Mouse (Mus musculus): ENCODE measurements at regions not wholly inside any gene's neighbourhood (a gene's known extent, or its start where the extent isn't known, plus 50 kb on each side); places are given as distances from the start of the nearest gene placed in this dataset.

DNA sequence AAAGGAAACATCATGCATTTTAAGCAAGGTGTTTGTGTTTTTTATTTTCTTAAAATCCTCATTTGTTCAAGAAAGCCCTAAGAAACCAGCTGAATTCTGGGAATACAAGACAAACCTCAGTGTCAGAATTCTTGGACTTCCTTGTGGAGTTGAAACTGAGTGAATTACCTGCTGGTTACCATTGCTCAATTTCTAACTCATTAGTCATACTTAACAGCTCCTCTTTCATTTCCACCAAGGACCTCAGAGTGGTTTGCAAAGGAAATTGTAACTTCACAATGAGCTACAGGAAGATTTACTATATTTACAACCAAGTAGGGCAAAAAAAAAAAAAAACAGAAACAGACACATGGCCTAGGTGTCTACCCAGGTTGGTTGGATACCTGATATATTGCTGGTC, 67.6 kb upstream of the Zcchc2 start:
- no peak for TF ChIP-seq EP300 (optimal IDR thresholded peaks at IDR 0.05)
- TF ChIP-seq CTCF (IDR thresholded peaks at IDR 0.05; ENCODE audit: low read depth): no peak
